Comparison of ENCODE assay signal across 23 mouse cellular contexts in genomic region chr5:75756168-75756567, GRCm38 (mm10).
DNase-seq lines count a peak whose midpoint lies in the region; ATAC-seq lines count a peak whose summit lies in the region.
"Had no signal": no experiment of that assay in that cellular context is flagged by ENCODE, and none has a peak within 500 bp of the region (broad histone marks: within the 10 kb centered on the region; RNA-seq: fewer than 3 reads in every experiment).

No protein-coding gene starts in this region.

- H3K4me2 ChIP-seq in forebrain, embryonic 15.5 days (replicated peaks): no peak overlapping the region
- no peak overlapping the region for H3K4me2 ChIP-seq in midbrain, embryonic 13.5 days (replicated peaks)
- no peak overlapping the region for H3K4me2 ChIP-seq in neural tube, embryonic 15.5 days
- H3K4me2 ChIP-seq: embryonic facial prominence, embryonic 15.5 days; hindbrain, embryonic 13.5 days had no signal

- no peak overlapping the region for H3K27ac ChIP-seq in forebrain, embryonic 15.5 days (replicated peaks)
- H3K27ac ChIP-seq in forebrain, embryonic 10.5 days: no peak overlapping the region
- H3K27ac ChIP-seq in midbrain, embryonic 10.5 days (replicated peaks): 0 out of 2 replicates have a peak overlapping the region, but pooled peaks have one; percentile 42
- H3K27ac ChIP-seq in midbrain, embryonic 13.5 days: no peak overlapping the region
- no peak overlapping the region for H3K27ac ChIP-seq in neural tube, embryonic 15.5 days (replicated peaks)
- H3K27ac ChIP-seq: embryonic facial prominence, embryonic 15.5 days; heart, embryonic 10.5 days; hindbrain, embryonic 13.5 days had no signal

- no peaks in the 10 kb centered on the region for H3K27me3 ChIP-seq in forebrain, embryonic 15.5 days
- no peaks in the 10 kb centered on the region for H3K27me3 ChIP-seq in forebrain, embryonic 10.5 days (ENCODE audit: poor library complexity, severe bottlenecking)
- H3K27me3 ChIP-seq in midbrain, embryonic 10.5 days (ENCODE audit: low read depth, poor library complexity, severe bottlenecking): no peaks in the 10 kb centered on the region
- H3K27me3 ChIP-seq in midbrain, embryonic 13.5 days: peaks cover 3% of the 10 kb centered on the region; the same call in 1 of the 2 replicates
- H3K27me3 ChIP-seq in neural tube, embryonic 15.5 days (replicated peaks): no peaks in the 10 kb centered on the region
- H3K27me3 ChIP-seq: CH12.LX; embryonic facial prominence, embryonic 15.5 days; hindbrain, embryonic 13.5 days had no signal

- DNase-seq in forebrain, embryonic 10.5 days (ENCODE audit: extremely low spot score, low spot score): no peak
- no peak for DNase-seq in midbrain, embryonic 10.5 days (ENCODE audit: low spot score)
- DNase-seq: adrenal gland, postnatal 25 days; cerebellum, adult 2 months; embryo, embryonic 11 days; gastrocnemius, postnatal 36 days; heart, adult 11 months; heart, postnatal 10 days; heart, postnatal 4 days; kidney, adult 18-20 months had no signal

- H3K36me3 ChIP-seq in forebrain, embryonic 15.5 days: no peaks in the 10 kb centered on the region
- no peaks in the 10 kb centered on the region for H3K36me3 ChIP-seq in forebrain, embryonic 10.5 days (replicated peaks)
- no peaks in the 10 kb centered on the region for H3K36me3 ChIP-seq in midbrain, embryonic 10.5 days
- no peaks in the 10 kb centered on the region for H3K36me3 ChIP-seq in midbrain, embryonic 13.5 days
- no peaks in the 10 kb centered on the region for H3K36me3 ChIP-seq in neural tube, embryonic 15.5 days
- H3K36me3 ChIP-seq: embryonic facial prominence, embryonic 15.5 days; heart, embryonic 10.5 days; hindbrain, embryonic 13.5 days had no signal

- no peaks in the 10 kb centered on the region for H3K9me3 ChIP-seq in forebrain, embryonic 15.5 days
- no peaks in the 10 kb centered on the region for H3K9me3 ChIP-seq in forebrain, embryonic 10.5 days
- no peaks in the 10 kb centered on the region for H3K9me3 ChIP-seq in midbrain, embryonic 10.5 days (replicated peaks)
- no peaks in the 10 kb centered on the region for H3K9me3 ChIP-seq in midbrain, embryonic 13.5 days
- no peaks in the 10 kb centered on the region for H3K9me3 ChIP-seq in neural tube, embryonic 15.5 days (replicated peaks)
- H3K9me3 ChIP-seq: embryonic facial prominence, embryonic 15.5 days; heart, embryonic 10.5 days; hindbrain, embryonic 13.5 days had no signal

- 18% methylated on average over 7 of the region's 7 CpGs for WGBS in forebrain, embryonic 15.5 days
- 75% methylated on average over 7 of the region's 7 CpGs for WGBS in forebrain, embryonic 10.5 days
- WGBS in midbrain, embryonic 10.5 days: 85% methylated on average over 7 of the region's 7 CpGs
- 65% methylated on average over 7 of the region's 7 CpGs for whole genome bisulfite sequencing in midbrain, embryonic 13.5 days
- WGBS in neural tube, embryonic 15.5 days: 66% methylated on average over 7 of the region's 7 CpGs

- H3K4me3 ChIP-seq in forebrain, embryonic 15.5 days: no peak overlapping the region
- no peak overlapping the region for H3K4me3 ChIP-seq in forebrain, embryonic 10.5 days
- H3K4me3 ChIP-seq in midbrain, embryonic 10.5 days: no peak overlapping the region
- H3K4me3 ChIP-seq in midbrain, embryonic 13.5 days (replicated peaks): no peak overlapping the region
- H3K4me3 ChIP-seq in neural tube, embryonic 15.5 days (replicated peaks): no peak overlapping the region
- H3K4me3 ChIP-seq: embryonic facial prominence, embryonic 15.5 days; erythroblast, embryonic 14.5 days; heart, embryonic 10.5 days; hindbrain, embryonic 13.5 days had no signal

- H3K9ac ChIP-seq in forebrain, embryonic 15.5 days (replicated peaks): no peak overlapping the region
- no peak overlapping the region for H3K9ac ChIP-seq in midbrain, embryonic 13.5 days (replicated peaks)
- no peak overlapping the region for H3K9ac ChIP-seq in neural tube, embryonic 15.5 days (replicated peaks)
- H3K9ac ChIP-seq: embryonic facial prominence, embryonic 15.5 days; hindbrain, embryonic 13.5 days had no signal

- ATAC-seq in forebrain, embryonic 15.5 days (replicated peaks): peak; percentile 87
- no peak for ATAC-seq in midbrain, embryonic 13.5 days
- ATAC-seq in common myeloid progenitor, adult 5-6 weeks (replicated peaks; ENCODE audit: low read depth, poor library complexity, severe bottlenecking): 0 out of 2 replicates have a peak, but pooled peaks have one; percentile 58
- peak; percentile 58 for ATAC-seq in megakaryocyte progenitor cell, adult 5-6 weeks (replicated peaks; ENCODE audit: poor library complexity)
- ATAC-seq in neural tube, embryonic 15.5 days (ENCODE audit: low FRiP score): no peak
- ATAC-seq: activated CD4-positive, CD25-positive, alpha-beta regulatory T cell, adult 4 months; inflammation-experienced regulatory T-cells, adult 6 months; Patski had no signal

- peaks cover 18% of the 10 kb centered on the region for H3K4me1 ChIP-seq in forebrain, embryonic 15.5 days
- H3K4me1 ChIP-seq in forebrain, embryonic 10.5 days: peaks cover 26% of the 10 kb centered on the region
- H3K4me1 ChIP-seq in midbrain, embryonic 10.5 days: peaks cover 22% of the 10 kb centered on the region
- H3K4me1 ChIP-seq in midbrain, embryonic 13.5 days (replicated peaks): peaks cover 14% of the 10 kb centered on the region
- H3K4me1 ChIP-seq in neural tube, embryonic 15.5 days: no peaks in the 10 kb centered on the region
- H3K4me1 ChIP-seq: embryonic facial prominence, embryonic 15.5 days had no signal

Comparison
In these comparisons a context has a peak if more than half of its experiments do, and no peak if none do; other contexts are left out.
1. ATAC-seq: peak in forebrain, embryonic 15.5 days (single experiment), common myeloid progenitor, adult 5-6 weeks (single experiment) and megakaryocyte progenitor cell, adult 5-6 weeks (single experiment); none in midbrain, embryonic 13.5 days (single experiment) and neural tube, embryonic 15.5 days (single experiment).